Mouse (Mus musculus) liver, adult 2 months (tissue): Measurements from ENCODE around the gene Ogg1.

Experiments
- CTCF ChIP-seq: fragments of 200-500 bp; IDR thresholded peaks from 2 replicates; pipeline ENCODE4 v1.5.1; 2011; ENCODE audit warnings: low read depth, low read length, control low read depth
- POLR2A ChIP-seq: fragments of 200-500 bp; IDR thresholded peaks from 2 replicates; pipeline ENCODE4 v1.6.1; 2011; ENCODE audit warnings: low read length, control low read depth; ENCODE audit not compliant: insufficient read depth; ENCODE audit errors: extremely low read depth

GRCm38 (mm10) chr6:113301350-113301749 lies 25.4 kb upstream of the Ogg1 start:
- no peak for TF ChIP-seq CTCF
- TF ChIP-seq POLR2A, result no peak
